Mouse (Mus musculus): ENCODE measurements around the gene Pepd. TPM values are rescaled to one million over a fixed set of nuclear protein-coding genes. Genes with fewer than 3 reads are reported as not detected.

Pepd gene
- polyA plus RNA-seq, 1 experiment from 2014 or later: 46.9 TPM

DNA sequence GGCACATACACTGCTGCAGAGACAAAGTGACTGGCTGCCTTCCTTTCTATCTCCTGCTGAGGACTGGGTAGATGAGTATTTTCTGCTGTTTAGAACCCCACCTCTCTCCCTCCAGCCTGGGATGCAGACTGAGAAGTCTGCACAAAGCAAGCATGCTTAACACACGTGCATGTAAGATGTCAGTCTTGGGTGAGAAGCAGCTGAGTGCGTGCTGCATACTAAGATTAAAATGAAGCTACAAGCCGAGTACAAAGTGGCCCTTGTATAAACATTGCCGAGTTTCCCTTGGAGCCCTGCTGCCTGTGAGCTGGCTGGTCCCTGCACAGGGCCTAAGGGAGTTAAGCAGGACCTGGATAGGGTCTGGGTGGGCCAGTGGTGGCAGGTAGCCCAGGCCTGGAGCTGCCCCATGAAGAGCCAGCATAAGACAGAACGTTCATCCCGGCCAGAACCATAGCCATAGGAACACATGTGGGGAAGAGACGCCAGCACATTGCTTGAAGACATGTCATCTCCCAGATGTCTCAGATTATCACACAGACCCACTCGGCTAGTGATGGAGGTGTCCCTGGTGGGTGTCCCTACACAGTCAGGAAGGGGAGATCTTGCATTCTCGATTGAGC, 115.7 kb downstream of the Pepd start:
- peaks cover 4% of the 10 kb centered on the region; the same call in 1 of the 2 replicates for H3K4me1 ChIP-seq (replicated peaks)
- no peak overlapping the region for H3K4me3 ChIP-seq
- H3K9me3 ChIP-seq (replicated peaks): no peaks in the 10 kb centered on the region
- H3K36me3 ChIP-seq: peaks cover 17% of the 10 kb centered on the region
- H3K27ac ChIP-seq (ENCODE audit: poor library complexity, severe bottlenecking): no peak overlapping the region
- 70% methylated on average over 9 of the region's 9 CpGs for WGBS
- no peak overlapping the region for H3K9ac ChIP-seq
- H3K4me2 ChIP-seq: no peak overlapping the region
- no peak for ATAC-seq (ENCODE audit: insufficient number of reproducible peaks, low FRiP score)
- no peaks in the 10 kb centered on the region for H3K27me3 ChIP-seq (replicated peaks)

DNA sequence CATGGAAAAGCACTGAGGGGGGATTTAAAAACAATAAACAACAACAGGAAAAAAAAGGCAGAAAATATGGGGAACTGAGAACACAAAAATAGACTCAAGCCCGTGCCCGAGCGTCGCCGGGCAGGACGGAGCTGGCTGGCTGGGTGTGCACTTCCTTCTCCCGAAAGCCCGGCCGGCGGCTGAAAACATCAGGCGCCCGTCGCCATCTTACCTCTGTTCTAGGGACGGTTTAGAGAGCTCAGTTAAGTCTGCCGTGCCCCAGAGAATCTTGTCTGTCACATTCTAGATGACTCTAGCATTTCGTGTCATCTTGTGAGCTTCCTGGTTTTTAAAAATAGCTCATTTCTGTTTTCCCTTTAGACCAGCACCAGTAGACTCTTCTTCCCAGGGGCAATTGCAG, 116.4 kb downstream of the Pepd start:
- Histone ChIP-seq H3K4me3 (no peak overlapping the region), H3K36me3 (peaks cover 23% of the 10 kb centered on the region), H3K9ac (no peak overlapping the region), H3K4me2 (no peak overlapping the region), H3K27ac (ENCODE audit: poor library complexity, severe bottlenecking) (no peak overlapping the region), H3K9me3 (replicated peaks) (no peaks in the 10 kb centered on the region), H3K4me1 (replicated peaks) (peaks cover 4% of the 10 kb centered on the region; the same call in 1 of the 2 replicates), H3K27me3 (replicated peaks) (no peaks in the 10 kb centered on the region)
- ATAC-seq (ENCODE audit: insufficient number of reproducible peaks, low FRiP score): no peak
- WGBS: 78% methylated on average over 16 of the region's 16 CpGs

DNA sequence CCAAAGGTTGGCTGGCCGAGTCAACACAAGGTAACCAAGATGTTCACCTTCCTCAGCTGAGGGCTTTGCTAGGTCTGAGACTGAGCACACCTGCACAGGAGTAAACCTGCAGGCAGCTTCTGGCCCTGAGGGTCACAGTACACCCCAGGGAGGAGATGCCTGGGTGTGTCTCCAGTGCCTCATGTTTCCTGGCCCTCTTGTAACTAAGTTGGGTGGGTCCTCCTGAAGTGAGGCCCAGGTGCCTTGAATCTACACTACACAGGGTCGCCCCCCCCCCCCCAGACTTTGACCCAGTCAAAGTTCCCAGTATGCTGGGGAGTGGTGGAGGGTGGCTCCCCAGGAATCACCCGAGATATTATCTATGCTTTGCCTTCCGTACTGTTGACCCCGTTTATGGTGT, 117.0 kb downstream of the Pepd start:
- no peak overlapping the region for H3K9ac ChIP-seq
- WGBS: 81% methylated on average over 5 of the region's 5 CpGs
- no peak for ATAC-seq (ENCODE audit: insufficient number of reproducible peaks, low FRiP score)

DNA sequence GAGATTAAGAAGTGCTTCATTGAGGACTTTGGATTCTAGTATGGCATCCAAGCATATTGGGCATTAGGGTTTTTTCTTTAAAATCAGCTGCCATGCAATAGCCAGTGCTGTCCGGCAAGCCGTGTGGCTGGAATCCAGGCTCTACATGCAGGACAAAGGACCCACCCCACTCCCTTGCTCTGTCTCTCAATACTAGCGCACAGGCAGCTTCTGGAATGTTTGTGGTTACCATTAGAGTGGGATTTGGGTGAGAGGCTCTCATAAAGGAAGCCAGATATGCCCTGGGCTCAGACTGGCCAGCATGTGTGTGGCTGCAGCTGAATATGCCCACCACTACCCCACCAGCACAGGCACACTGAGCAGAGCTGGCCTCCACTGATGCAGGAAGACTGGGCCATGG, 117.5 kb downstream of the Pepd start:
- H3K27ac ChIP-seq (ENCODE audit: poor library complexity, severe bottlenecking): no peak overlapping the region

More for the DNA sequence above, 117.0 kb downstream of the Pepd start:
- Histone ChIP-seq H3K4me3 (no peak overlapping the region), H3K4me2 (no peak overlapping the region), H3K4me1 (replicated peaks) (peaks cover 6% of the 10 kb centered on the region; the same call in 1 of the 2 replicates), H3K36me3 (peaks cover 25% of the 10 kb centered on the region), H3K27me3 (replicated peaks) (no peaks in the 10 kb centered on the region), H3K9me3 (replicated peaks) (no peaks in the 10 kb centered on the region), H3K27ac (ENCODE audit: poor library complexity, severe bottlenecking) (no peak overlapping the region)

DNA sequence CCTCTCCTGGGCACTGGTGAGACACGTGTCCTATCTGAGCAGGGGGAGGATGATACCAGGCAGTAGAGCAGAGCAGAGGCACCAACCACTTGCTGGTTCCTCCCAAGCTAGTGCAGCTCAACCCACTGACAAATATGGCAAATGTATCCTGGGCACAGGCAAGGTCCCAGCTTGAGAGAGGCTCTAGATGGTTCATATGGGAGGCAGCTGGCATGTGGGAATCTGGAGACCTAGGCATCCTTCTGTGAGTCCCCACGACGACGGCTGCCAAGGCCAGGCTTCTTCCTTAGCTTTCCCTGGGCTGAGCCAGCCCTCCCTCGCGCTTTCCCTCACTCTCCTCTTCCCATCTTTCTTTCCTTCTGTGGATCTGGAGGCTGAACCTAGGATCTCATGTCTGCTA, 118.4 kb downstream of the Pepd start:
- H3K4me2 ChIP-seq: no peak overlapping the region
- peaks cover 28% of the 10 kb centered on the region for H3K36me3 ChIP-seq
- H3K9me3 ChIP-seq (replicated peaks): no peaks in the 10 kb centered on the region
- no peak overlapping the region for H3K27ac ChIP-seq (ENCODE audit: poor library complexity, severe bottlenecking)
- WGBS: 80% methylated on average over 6 of the region's 6 CpGs
- H3K9ac ChIP-seq: no peak overlapping the region
- peaks cover 19% of the 10 kb centered on the region for H3K4me1 ChIP-seq (replicated peaks)
- H3K27me3 ChIP-seq (replicated peaks): no peaks in the 10 kb centered on the region
- no peak overlapping the region for H3K4me3 ChIP-seq
- ATAC-seq (ENCODE audit: insufficient number of reproducible peaks, low FRiP score): no peak

More for the DNA sequence above, 117.5 kb downstream of the Pepd start:
- WGBS: 84% methylated on average over 3 of the region's 3 CpGs
- ATAC-seq (ENCODE audit: insufficient number of reproducible peaks, low FRiP score): no peak
- no peak overlapping the region for H3K9ac ChIP-seq
- no peak overlapping the region for H3K4me2 ChIP-seq
- H3K27me3 ChIP-seq (replicated peaks): no peaks in the 10 kb centered on the region
- no peak overlapping the region for H3K4me3 ChIP-seq
- H3K36me3 ChIP-seq: peaks cover 25% of the 10 kb centered on the region
- H3K4me1 ChIP-seq (replicated peaks): peaks cover 10% of the 10 kb centered on the region; the same call in 1 of the 2 replicates
- H3K9me3 ChIP-seq (replicated peaks): no peaks in the 10 kb centered on the region

DNA sequence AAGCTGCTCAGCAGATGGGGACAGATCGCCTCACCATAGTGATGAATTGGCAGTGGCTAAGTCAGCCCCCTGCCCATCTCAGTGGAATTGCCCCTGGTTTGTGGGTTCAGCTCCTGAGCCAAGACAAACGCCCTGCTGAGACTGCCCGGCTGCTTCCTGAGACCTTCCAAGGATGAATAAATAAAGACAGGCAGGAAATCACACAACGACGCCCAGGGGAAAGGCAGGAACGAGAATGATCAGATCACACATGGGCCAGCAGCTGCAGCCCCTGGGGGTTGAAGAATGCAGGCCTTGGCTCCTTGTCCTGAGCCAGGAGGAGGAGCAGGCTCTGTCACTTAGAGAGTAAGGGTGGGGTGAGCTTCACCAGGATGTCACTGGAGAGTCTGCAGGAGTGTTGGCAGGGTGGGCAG, 123.0 kb downstream of the Pepd start:
- Histone ChIP-seq H3K27me3 (replicated peaks) (no peaks in the 10 kb centered on the region), H3K4me1 (replicated peaks) (peaks cover 26% of the 10 kb centered on the region), H3K9ac (no peak overlapping the region), H3K9me3 (replicated peaks) (no peaks in the 10 kb centered on the region), H3K4me3 (no peak overlapping the region), H3K4me2 (no peak overlapping the region), H3K27ac (ENCODE audit: poor library complexity, severe bottlenecking) (0 out of 2 replicates have a peak overlapping the region, but pooled peaks have one; percentile 14), H3K36me3 (peaks cover 28% of the 10 kb centered on the region)
- 39% methylated on average over 6 of the region's 6 CpGs for WGBS
- ATAC-seq (ENCODE audit: insufficient number of reproducible peaks, low FRiP score): no peak

DNA sequence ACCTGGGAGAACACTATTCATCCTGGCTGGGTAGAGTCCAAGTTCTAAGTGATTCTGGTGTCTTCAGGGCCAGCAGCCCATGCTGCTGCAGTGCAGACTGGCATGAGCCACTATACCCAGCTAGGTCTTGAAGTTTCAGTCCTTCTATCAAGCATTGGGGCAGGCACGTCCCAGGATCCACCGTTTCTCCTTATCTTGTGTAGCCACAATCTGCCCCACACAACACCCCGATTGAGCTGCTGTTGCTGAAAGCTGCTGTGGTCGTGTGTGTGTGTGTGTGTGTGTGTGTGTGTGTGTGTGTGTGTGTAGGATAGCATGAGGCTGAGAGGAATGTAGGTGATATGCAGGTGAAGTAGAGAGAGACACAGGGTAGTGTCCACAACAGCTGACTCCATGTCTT, 123.4 kb downstream of the Pepd start:
- H3K9ac ChIP-seq: no peak overlapping the region
- 49% methylated on average over 4 of the region's 4 CpGs for WGBS
- 0 out of 2 replicates have a peak overlapping the region, but pooled peaks have one; percentile 14 for H3K27ac ChIP-seq (ENCODE audit: poor library complexity, severe bottlenecking)
- no peak for ATAC-seq (ENCODE audit: insufficient number of reproducible peaks, low FRiP score)
- peaks cover 26% of the 10 kb centered on the region for H3K4me1 ChIP-seq (replicated peaks)
- H3K4me2 ChIP-seq: no peak overlapping the region
- peaks cover 32% of the 10 kb centered on the region for H3K36me3 ChIP-seq
- no peaks in the 10 kb centered on the region for H3K9me3 ChIP-seq (replicated peaks)
- H3K27me3 ChIP-seq (replicated peaks): no peaks in the 10 kb centered on the region
- no peak overlapping the region for H3K4me3 ChIP-seq

DNA sequence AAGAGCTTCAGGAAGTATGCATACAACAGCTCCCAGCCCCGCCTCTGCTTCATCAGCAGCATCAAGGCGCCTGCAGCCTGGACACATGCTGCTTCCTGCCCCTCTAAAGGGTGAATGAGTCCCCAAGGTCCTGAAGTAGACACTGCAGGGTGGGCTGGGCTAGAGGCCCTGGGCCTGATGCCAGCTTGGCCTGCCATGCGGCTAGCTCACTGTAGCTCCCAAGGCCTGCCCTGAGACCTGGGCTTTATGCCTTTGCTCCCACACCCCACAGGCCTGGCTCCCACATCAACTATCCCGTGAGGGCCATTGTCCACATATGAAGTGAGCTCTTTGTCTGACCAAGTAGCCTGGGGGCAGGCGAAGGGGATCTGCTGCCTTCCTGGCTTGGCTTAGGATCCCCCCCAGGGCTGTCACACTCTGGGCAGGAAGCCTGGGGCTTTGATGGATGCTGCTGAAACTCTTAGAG, 124.1 kb downstream of the Pepd start:
- no peak overlapping the region for H3K4me3 ChIP-seq
- H3K4me1 ChIP-seq (replicated peaks): peaks cover 26% of the 10 kb centered on the region
- no peak for ATAC-seq (ENCODE audit: insufficient number of reproducible peaks, low FRiP score)
- H3K9ac ChIP-seq: no peak overlapping the region
- no peak overlapping the region for H3K27ac ChIP-seq (ENCODE audit: poor library complexity, severe bottlenecking)
- 66% methylated on average over 5 of the region's 5 CpGs for WGBS
- no peaks in the 10 kb centered on the region for H3K9me3 ChIP-seq (replicated peaks)
- no peak overlapping the region for H3K4me2 ChIP-seq
- H3K27me3 ChIP-seq (replicated peaks): no peaks in the 10 kb centered on the region
- peaks cover 35% of the 10 kb centered on the region for H3K36me3 ChIP-seq

DNA sequence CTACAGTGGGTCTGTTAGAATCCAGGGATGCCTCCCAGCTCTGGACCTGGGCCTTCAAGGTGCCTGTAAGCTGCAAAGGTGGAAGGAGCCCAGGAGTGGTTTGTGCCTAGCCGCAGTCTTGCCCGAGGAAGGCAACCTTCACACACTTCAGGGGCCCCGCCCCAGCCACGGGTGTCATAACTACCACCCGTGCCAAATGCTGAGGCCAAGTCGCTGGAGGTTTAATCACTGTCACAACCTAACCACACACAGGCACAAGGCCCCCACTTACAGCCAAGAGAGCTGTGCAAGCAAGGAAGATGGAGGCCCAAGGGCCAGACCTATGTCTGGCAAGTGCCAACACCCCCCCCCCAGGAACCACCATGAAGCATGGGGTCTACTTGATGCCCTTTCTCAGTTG, 125.2 kb downstream of the Pepd start:
- Histone ChIP-seq H3K4me1 (replicated peaks) (peaks cover 26% of the 10 kb centered on the region), H3K4me2 (no peak overlapping the region), H3K4me3 (no peak overlapping the region), H3K27me3 (replicated peaks) (no peaks in the 10 kb centered on the region), H3K9me3 (replicated peaks) (no peaks in the 10 kb centered on the region), H3K9ac (no peak overlapping the region), H3K27ac (ENCODE audit: poor library complexity, severe bottlenecking) (no peak overlapping the region), H3K36me3 (peaks cover 26% of the 10 kb centered on the region)
- ATAC-seq (ENCODE audit: insufficient number of reproducible peaks, low FRiP score): no peak
- WGBS: 89% methylated on average over 6 of the region's 6 CpGs

DNA sequence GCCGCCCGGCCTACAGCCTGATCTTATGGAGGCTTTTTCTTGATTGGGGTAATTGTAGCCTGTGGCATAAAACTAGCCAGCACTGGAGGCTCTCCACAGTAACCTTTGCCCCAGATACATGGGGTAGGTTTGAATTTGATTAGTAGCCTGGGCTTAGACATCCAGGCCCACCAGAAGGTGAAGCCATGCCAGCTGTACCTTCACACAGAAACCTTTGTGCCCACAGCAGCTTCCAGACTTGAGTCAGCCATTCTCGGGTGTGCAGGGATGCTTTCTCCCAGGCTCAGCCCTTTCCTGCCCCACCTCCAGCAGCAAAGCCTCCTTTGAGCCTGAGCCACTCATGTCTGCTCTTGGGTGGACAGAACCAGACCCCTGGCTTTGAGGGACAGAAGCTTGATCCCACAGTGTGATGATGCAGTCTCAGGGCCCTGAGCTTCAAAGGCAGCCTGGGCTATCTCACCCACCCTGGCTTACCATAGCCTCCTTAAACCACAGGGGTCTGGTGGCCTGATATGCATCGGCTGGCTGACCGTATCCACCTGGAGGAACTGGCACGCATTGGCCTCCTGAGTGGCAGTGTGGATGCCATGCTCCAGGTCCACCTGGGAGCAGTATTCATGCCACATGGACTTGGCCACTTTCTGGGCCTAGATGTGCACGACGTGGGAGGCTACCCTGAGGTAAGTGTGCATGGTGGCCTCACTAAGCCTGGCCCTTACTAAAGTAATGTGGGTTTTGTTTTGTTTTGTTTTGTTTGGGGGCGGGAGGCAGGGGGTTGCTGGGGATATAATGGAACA, 128.2 kb downstream of the Pepd start:
- Histone ChIP-seq H3K27me3 (replicated peaks) (no peaks in the 10 kb centered on the region), H3K4me3 (no peak overlapping the region), H3K9ac (no peak overlapping the region), H3K4me1 (replicated peaks) (peaks cover 13% of the 10 kb centered on the region), H3K36me3 (peaks cover 37% of the 10 kb centered on the region), H3K27ac (ENCODE audit: poor library complexity, severe bottlenecking) (no peak overlapping the region), H3K4me2 (no peak overlapping the region), H3K9me3 (replicated peaks) (no peaks in the 10 kb centered on the region)
- no peak for ATAC-seq (ENCODE audit: insufficient number of reproducible peaks, low FRiP score)
- WGBS: 90% methylated on average over 9 of the region's 9 CpGs
